Comparison of ENCODE assay signal across 25 mouse cellular contexts in the genomic region with DNA sequence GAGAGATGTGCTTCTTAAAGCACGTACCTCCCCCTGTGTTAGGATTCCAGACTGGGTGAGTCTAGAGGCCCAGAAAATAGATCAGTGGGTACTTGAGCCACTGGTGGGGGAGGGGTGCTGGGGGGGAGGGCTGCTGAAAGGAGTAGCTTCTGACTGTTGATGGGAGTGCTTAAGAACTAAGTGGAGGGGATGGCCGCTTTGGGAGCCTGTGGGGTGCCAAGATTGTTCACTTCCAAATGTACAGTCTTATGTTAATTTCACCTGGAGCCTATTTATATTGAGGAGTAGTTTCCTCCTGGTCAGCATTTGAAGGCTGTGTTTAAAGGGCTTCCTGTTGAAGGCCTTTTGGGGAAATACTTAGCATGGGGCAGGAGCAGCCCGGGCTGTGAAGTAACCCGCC. TPM values are rescaled to one million over a fixed set of nuclear protein-coding genes. Genes with fewer than 3 reads are reported as not detected.
DNase-seq lines count a peak whose midpoint lies in the region; TF ChIP-seq lines count a peak whose summit lies in the region.
"Had no signal": no experiment of that assay in that cellular context is flagged by ENCODE, and none has a peak within 500 bp of the region (broad histone marks: within the 10 kb centered on the region; RNA-seq: fewer than 3 reads in every experiment).

No protein-coding gene starts in this region.

- H3K27me3 ChIP-seq in ES-Bruce4 (ENCODE audit: control insufficient read depth, insufficient read depth, low read length, poor library complexity, severe bottlenecking): no peaks in the 10 kb centered on the region
- no peaks in the 10 kb centered on the region for H3K27me3 ChIP-seq in limb, embryonic 10.5 days (ENCODE audit: low read depth, poor library complexity, severe bottlenecking)
- no peaks in the 10 kb centered on the region for H3K27me3 ChIP-seq in embryonic facial prominence, embryonic 10.5 days (replicated peaks; ENCODE audit: low read depth, poor library complexity, severe bottlenecking)
- H3K27me3 ChIP-seq: embryonic facial prominence, embryonic 13.5 days; embryonic facial prominence, embryonic 15.5 days; forebrain, embryonic 12.5 days; Patski had no signal

- H3K9ac ChIP-seq in ES-Bruce4 (ENCODE audit: low read depth, poor library complexity, severe bottlenecking) (no peak overlapping the region), ES-E14 (ENCODE audit: insufficient read depth, low read depth, low read length, poor library complexity, severe bottlenecking) (peak overlapping the region; percentile 27; the same call in 1 of the 2 replicates)
- H3K9ac ChIP-seq: embryonic facial prominence, embryonic 13.5 days; embryonic facial prominence, embryonic 15.5 days; forebrain, embryonic 12.5 days; forebrain, postnatal 0 days had no signal

- in situ Hi-C loops in ES-E14 (cut with MboI; ENCODE audit: low sequenced_read_pairs in 2 of 2, unreplicated experiment in 2 of 2): no loop called here

- H3K27ac ChIP-seq in ES-Bruce4 (ENCODE audit: insufficient read depth, low read length) (no peak overlapping the region), ES-E14 (ENCODE audit: insufficient read depth, low read depth, low read length, poor library complexity, severe bottlenecking) (peak overlapping the region; percentile 6; the same call in 1 of the 2 replicates)
- H3K27ac ChIP-seq in limb, embryonic 10.5 days: no peak overlapping the region
- no peak overlapping the region for H3K27ac ChIP-seq in embryonic facial prominence, embryonic 10.5 days (replicated peaks)
- H3K27ac ChIP-seq: embryonic facial prominence, embryonic 13.5 days; embryonic facial prominence, embryonic 15.5 days; forebrain, embryonic 10.5 days; forebrain, embryonic 12.5 days had no signal

- no peak for TF ChIP-seq POLR2A in ES-Bruce4 (IDR thresholded peaks at IDR 0.05; ENCODE audit: insufficient read depth, low read length)

- TF ChIP-seq EP300 in ES-Bruce4 (IDR thresholded peaks at IDR 0.05; ENCODE audit: insufficient read depth, low read depth, low read length): peak; percentile 91

- H3K4me1 ChIP-seq in ES-Bruce4 (ENCODE audit: control insufficient read depth, insufficient read depth, low read length) (peaks cover 4% of the 10 kb centered on the region), ES-E14 (ENCODE audit: control insufficient read depth in 2 of 2, insufficient read depth in 2 of 2, low read length in 2 of 2, poor library complexity in 1 of 2) (peaks cover 0 to 40% of the 10 kb centered on the region in 2 experiments; a peak in 2 of 4 replicates)
- 0 out of 2 replicates have a peak, but pooled peaks cover 2% of the 10 kb centered on the region for H3K4me1 ChIP-seq in limb, embryonic 10.5 days
- no peaks in the 10 kb centered on the region for H3K4me1 ChIP-seq in embryonic facial prominence, embryonic 10.5 days
- H3K4me1 ChIP-seq: embryonic facial prominence, embryonic 13.5 days; embryonic facial prominence, embryonic 15.5 days; forebrain, embryonic 10.5 days; forebrain, embryonic 12.5 days had no signal

- DNase-seq in ES-E14 (ENCODE audit: low read depth, low spot score) (peak; percentile 94), ZHBTc4 (ENCODE audit: low read depth, low spot score) (peak; percentile 99)
- DNase-seq in limb, embryonic 10.5 days (ENCODE audit: low spot score): no peak
- DNase-seq in right cerebral cortex, postnatal 10 days (ENCODE audit: low spot score in 2 of 2): no peak
- DNase-seq in embryonic facial prominence, embryonic 10.5 days (ENCODE audit: low spot score): no peak
- DNase-seq: adrenal gland, adult 8-10 months; adrenal gland, postnatal 14 days; adrenal gland, postnatal 36 days; cerebellum, adult 2 months; cerebellum, adult 9-10 months; cerebellum, postnatal 25 days; forebrain, postnatal 0 days had no signal

- H3K36me3 ChIP-seq in ES-Bruce4 (ENCODE audit: control insufficient read depth, insufficient read depth, low read length, poor library complexity, severe bottlenecking): peaks cover 5% of the 10 kb centered on the region
- peaks cover 59% of the 10 kb centered on the region for H3K36me3 ChIP-seq in ES-E14 (ENCODE audit: control insufficient read depth, insufficient read depth, low read length, poor library complexity, severe bottlenecking)
- peaks cover 96% of the 10 kb centered on the region for H3K36me3 ChIP-seq in limb, embryonic 10.5 days
- peaks cover 98% of the 10 kb centered on the region for H3K36me3 ChIP-seq in embryonic facial prominence, embryonic 10.5 days (replicated peaks)

- H3K4me3 ChIP-seq in ES-Bruce4 (ENCODE audit: low read depth, low read length): no peak overlapping the region
- peak overlapping the region in 1 of 2 experiments; percentile 45; a peak in 2 of 4 replicates for H3K4me3 ChIP-seq in ES-E14 (ENCODE audit: insufficient read depth in 1 of 2, low read depth in 1 of 2, low read length in 2 of 2, poor library complexity in 1 of 2, severe bottlenecking in 1 of 2)
- no peak overlapping the region for H3K4me3 ChIP-seq in limb, embryonic 10.5 days
- no peak overlapping the region for H3K4me3 ChIP-seq in embryonic facial prominence, embryonic 10.5 days
- H3K4me3 ChIP-seq: embryonic facial prominence, embryonic 13.5 days; embryonic facial prominence, embryonic 15.5 days; erythroblast, embryonic 14.5 days; forebrain, embryonic 12.5 days had no signal

- WGBS in limb, embryonic 10.5 days: 94% methylated on average over 4 of the region's 4 CpGs
- WGBS in embryonic facial prominence, embryonic 10.5 days: 89% methylated on average over 4 of the region's 4 CpGs

- H3K9me3 ChIP-seq in ES-Bruce4 (replicated peaks; ENCODE audit: control insufficient read depth, insufficient read depth, low read length, poor library complexity, severe bottlenecking) (no peaks in the 10 kb centered on the region), ES-E14 (ENCODE audit: control insufficient read depth, insufficient read depth, low read depth, low read length) (no peaks in the 10 kb centered on the region)
- H3K9me3 ChIP-seq in limb, embryonic 10.5 days (replicated peaks): no peaks in the 10 kb centered on the region
- H3K9me3 ChIP-seq in embryonic facial prominence, embryonic 10.5 days: no peaks in the 10 kb centered on the region
- H3K9me3 ChIP-seq: embryonic facial prominence, embryonic 13.5 days; embryonic facial prominence, embryonic 15.5 days; forebrain, embryonic 10.5 days; forebrain, embryonic 12.5 days had no signal

- TF ChIP-seq CTCF in ES-Bruce4 (IDR thresholded peaks at IDR 0.05; ENCODE audit: low read depth, low read length): no peak

TF ChIP-seq in ES-E14, 5 proteins besides CTCF, POLR2A, EP300 and RAD21:
- TF ChIP-seq CHD2 (IDR thresholded peaks at IDR 0.05; ENCODE audit: low read depth, low read length) (peak; percentile 65; the same call in 1 of the 2 replicates), ZNF384 (IDR thresholded peaks at IDR 0.05; ENCODE audit: low read depth, low read length) (no peak), MAFK (IDR thresholded peaks at IDR 0.05; ENCODE audit: insufficient read depth, low read depth, low read length) (peak; percentile 67), ZC3H11A (IDR thresholded peaks at IDR 0.05; ENCODE audit: borderline replicate concordance, low read depth, low read length) (no peak), HCFC1 (IDR thresholded peaks at IDR 0.05; ENCODE audit: borderline replicate concordance, insufficient read depth, low read length) (no peak)

RNA-seq across cellular contexts. Expression of a gene that starts 11.2 kb away (rescaled TPM):
- polyA plus RNA-seq in ES-Bruce4 (2011; ENCODE audit: insufficient read depth, insufficient read length, low read depth, missing spikeins): 24.8 TPM in 2 replicates
- 22.9 and 27.0 TPM in 2 replicates for total RNA-seq in ES-E14 (2012; rRNA removed)
- 90.1 and 92.0 TPM in 2 replicates for polyA plus RNA-seq in limb, embryonic 10.5 days (2016; fragmentation: Nextera tagmentation; extraction: Ambion mirVana)
- polyA plus RNA-seq in embryonic facial prominence, embryonic 10.5 days (2016; fragmentation: Nextera tagmentation; extraction: Ambion mirVana): 79.1 and 89.3 TPM in 2 replicates

RNA-seq across cellular contexts. Expression of a gene that starts 16.0 kb away (rescaled TPM):
- 8.6 and 11.3 TPM in 2 replicates for polyA plus RNA-seq in ES-Bruce4 (2011; ENCODE audit: insufficient read depth, insufficient read length, low read depth, missing spikeins)
- total RNA-seq in ES-E14 (2012; rRNA removed): 7.6 and 9.8 TPM in 2 replicates
- 9.4 and 10.6 TPM in 2 replicates for polyA plus RNA-seq in limb, embryonic 10.5 days (2016; fragmentation: Nextera tagmentation; extraction: Ambion mirVana)
- polyA plus RNA-seq in embryonic facial prominence, embryonic 10.5 days (2016; fragmentation: Nextera tagmentation; extraction: Ambion mirVana): 8.1 TPM in 2 replicates

RNA-seq across cellular contexts. Expression of a gene that starts 24.6 kb away (rescaled TPM):
- polyA plus RNA-seq in ES-Bruce4 (2011; ENCODE audit: insufficient read depth, insufficient read length, low read depth, missing spikeins): not detected in 2 replicates
- total RNA-seq in ES-E14 (2012; rRNA removed): not detected in 2 replicates
- not detected in 2 replicates for polyA plus RNA-seq in limb, embryonic 10.5 days (2016; fragmentation: Nextera tagmentation; extraction: Ambion mirVana)
- polyA plus RNA-seq in embryonic facial prominence, embryonic 10.5 days (2016; fragmentation: Nextera tagmentation; extraction: Ambion mirVana): not detected in 2 replicates
- total RNA-seq: forebrain, postnatal 0 days; MEL had no signal
- polyA plus RNA-seq: activated CD4-positive, CD25-positive, alpha-beta regulatory T cell, adult 4 months; C2C12; cerebellum, adult 2 months; cortical plate, adult 2 months; embryonic facial prominence, embryonic 11.5 days; embryonic facial prominence, embryonic 13.5 days; embryonic facial prominence, embryonic 15.5 days; erythroblast, embryonic 14.5 days; forebrain, embryonic 12.5 days; forebrain, embryonic 14.5 days; forebrain, postnatal 0 days; Patski had no signal

RNA-seq across cellular contexts. Expression of a gene that starts 25.5 kb away (rescaled TPM):
- polyA plus RNA-seq in ES-Bruce4 (2011; ENCODE audit: insufficient read depth, insufficient read length, low read depth, missing spikeins): 1.6 and 2.0 TPM in 2 replicates
- 2.3 and 2.5 TPM in 2 replicates for total RNA-seq in ES-E14 (2012; rRNA removed)
- polyA plus RNA-seq in limb, embryonic 10.5 days (2016; fragmentation: Nextera tagmentation; extraction: Ambion mirVana): 1.8 and 2.0 TPM in 2 replicates
- polyA plus RNA-seq in embryonic facial prominence, embryonic 10.5 days (2016; fragmentation: Nextera tagmentation; extraction: Ambion mirVana): 1.2 and 2.2 TPM in 2 replicates

Comparison
In these comparisons a context has a peak if more than half of its experiments do, and no peak if none do; other contexts are left out.
1. DNase-seq: peak in ES-E14 (single experiment) and ZHBTc4 (single experiment); none in limb, embryonic 10.5 days (single experiment), right cerebral cortex, postnatal 10 days (0 of 2) and embryonic facial prominence, embryonic 10.5 days (single experiment).